Mouse (Mus musculus) midbrain, embryonic 13.5 days (tissue): ENCODE results near the gene Amigo2. TPM values are rescaled to one million over a fixed set of nuclear protein-coding genes. Genes with fewer than 3 reads are reported as not detected.
A peak's percentile ranks its signal among the peaks of the same experiment; 100 is the strongest.

ENCODE experiments used
- ATAC-seq: fragments of 200-750 bp; cut with Nextera tagmentation; 2 replicates; pipeline ENCODE4 v1.8.0; 2017; ENCODE audit warnings: mild to moderate bottlenecking, moderate TSS enrichment, moderate library complexity
- H3K27ac ChIP-seq: fragments of 300-500 bp; sonication (generic); 2 replicates; pipeline ENCODE4 v1.5.1; 2015; ENCODE audit warnings: inconsistent platforms, mild to moderate bottlenecking, moderate library complexity
- H3K27me3 ChIP-seq: fragments of 300-500 bp; sonication (generic); 2 replicates; pipeline ENCODE4 v1.6.1; 2015; ENCODE audit warnings: mild to moderate bottlenecking, inconsistent platforms
- H3K36me3 ChIP-seq: fragments of 300-500 bp; sonication (generic); 2 replicates; pipeline ENCODE4 v1.6.1; 2015; ENCODE audit warnings: mild to moderate bottlenecking, inconsistent platforms
- H3K4me1 ChIP-seq: fragments of 300-500 bp; sonication (generic); replicated peaks from 2 replicates; pipeline ENCODE4 v1.6.1; 2015; ENCODE audit warnings: inconsistent platforms
- H3K4me2 ChIP-seq: fragments of 300-500 bp; sonication (generic); replicated peaks from 2 replicates; pipeline ENCODE4 v1.6.1; 2015; ENCODE audit warnings: moderate library complexity, mild to moderate bottlenecking, inconsistent platforms
- H3K4me3 ChIP-seq: fragments of 300-500 bp; sonication (generic); replicated peaks from 2 replicates; pipeline ENCODE4 v1.5.1; 2015; ENCODE audit warnings: mild to moderate bottlenecking, inconsistent platforms
- H3K9ac ChIP-seq: fragments of 300-500 bp; sonication (generic); replicated peaks from 2 replicates; pipeline ENCODE4 v1.6.1; 2015; ENCODE audit warnings: mild to moderate bottlenecking, inconsistent platforms
- H3K9me3 ChIP-seq: fragments of 300-500 bp; sonication (generic); 2 replicates; pipeline ENCODE4 v1.6.1; 2016; ENCODE audit warnings: mild to moderate bottlenecking, inconsistent platforms
- WGBS: fragments of 180-500 bp; shearing (Covaris S2); methylation state at CpG from one replicate; pipeline ENCODE4 v1.1.7; 2015; 5-methylcytosine and 5-hydroxymethylcytosine counted together
- polyA plus RNA-seq: library from polyadenylated mRNA; unstranded; fragments of >200 nt; fragmentation: Nextera tagmentation; extraction: Ambion mirVana; gene quantifications from 2 replicates; pipeline ENCODE4 v1.2.1, GENCODE M21; 2015

Gene Amigo2
- polyA plus RNA-seq, 1 experiment from 2014 or later, result 8.2 TPM

- WGBS, result 86% methylated on average over 3 of the region's 3 CpGs
- Histone ChIP-seq H3K9me3 (no peaks in the 10 kb centered on the region), H3K27me3 (no peaks in the 10 kb centered on the region), H3K4me2 (no peak overlapping the region), H3K36me3 (no peaks in the 10 kb centered on the region), H3K4me1 (no peaks in the 10 kb centered on the region), H3K27ac (no peak overlapping the region), H3K4me3 (no peak overlapping the region), H3K9ac (no peak overlapping the region)
- no peak for ATAC-seq
Observed at GRCm38 (mm10) chr15:97204889-97205288, 42.2 kb downstream of the Amigo2 start.

- Histone ChIP-seq H3K36me3 (no peaks in the 10 kb centered on the region), H3K27me3 (no peaks in the 10 kb centered on the region), H3K9me3 (no peaks in the 10 kb centered on the region), H3K4me3 (no peak overlapping the region), H3K27ac (no peak overlapping the region), H3K9ac (no peak overlapping the region), H3K4me1 (no peaks in the 10 kb centered on the region), H3K4me2 (no peak overlapping the region)
- ATAC-seq, result no peak
- 63% methylated on average over 7 of the region's 7 CpGs for WGBS
Observed at GRCm38 (mm10) chr15:97196644-97197043, 50.4 kb downstream of the Amigo2 start.

GRCm38 (mm10) chr15:97195628-97196027 lies 51.5 kb downstream of the Amigo2 start:
- Histone ChIP-seq H3K4me1 (no peaks in the 10 kb centered on the region), H3K27ac (no peak overlapping the region), H3K9me3 (no peaks in the 10 kb centered on the region), H3K36me3 (no peaks in the 10 kb centered on the region), H3K4me3 (no peak overlapping the region), H3K4me2 (no peak overlapping the region), H3K27me3 (no peaks in the 10 kb centered on the region), H3K9ac (no peak overlapping the region)
- ATAC-seq, result peak; percentile 74; the same call in 1 of the 2 replicates
- 0% methylated on average over 1 of the region's 1 CpGs for WGBS

Other genes starting within 250 kb of the Amigo2 start
- gene Slc38a4, start 191.3 kb downstream of the Amigo2 start, polyA plus RNA-seq, result 3.9 and 4.0 TPM in 2 replicates
- 4.0 and 4.7 TPM in 2 replicates for gene Pced1b, start 180 bp downstream of the Amigo2 start, polyA plus RNA-seq